Mouse (Mus musculus) cerebellum, adult 2 months (tissue): ENCODE measurements around the gene Atp2a1.

ENCODE experiments used
- CTCF ChIP-seq: fragments of 200-500 bp; IDR thresholded peaks from 2 replicates; pipeline ENCODE4 v1.5.1; 2011; ENCODE audit warnings: low read depth, mild to moderate bottlenecking, control low read depth, low read length, moderate library complexity, borderline replicate concordance; ENCODE audit not compliant: insufficient read depth
- POLR2A ChIP-seq: fragments of 200-500 bp; IDR thresholded peaks from 2 replicates; pipeline ENCODE4 v1.6.1; 2011; ENCODE audit warnings: low read length, control low read depth, borderline replicate concordance; ENCODE audit not compliant: insufficient read depth

- no peak for TF ChIP-seq CTCF
- no peak for TF ChIP-seq POLR2A
Measured at GRCm38 (mm10) chr7:126470077-126470476, 7.2 kb upstream of the Atp2a1 start.
